Comparison of ENCODE assay signal across 18 mouse cellular contexts in genomic region chr5:64519036-64519435, GRCm38 (mm10).
DNase-seq lines count a peak whose midpoint lies in the region; ATAC-seq and TF ChIP-seq lines count a peak whose summit lies in the region.
"Had no signal": no experiment of that assay in that cellular context is flagged by ENCODE, and none has a peak within 500 bp of the region (broad histone marks: within the 10 kb centered on the region; RNA-seq: fewer than 3 reads in every experiment).

No protein-coding gene starts in this region.

- peak; percentile 67 for DNase-seq in kidney, adult 9 months
- DNase-seq in CD8-positive naive resting alpha-beta T cell, adult 2 months (ENCODE audit: low read depth in 2 of 2, low spot score in 2 of 2) = peak; percentile 58 to 67
- peak; percentile 30 for DNase-seq in induced T-regulatory cell, adult 2 months (ENCODE audit: low read depth)
- no peak for DNase-seq in MN1 (ENCODE audit: low spot score)
- DNase-seq in lung, postnatal 0 days (ENCODE audit: low spot score) = no peak
- DNase-seq: adrenal gland, postnatal 25 days; cerebellum, adult 2 months; gastrocnemius, postnatal 25 days had no signal

- WGBS in kidney, embryonic 14.5 days = 65% methylated on average over 7 of the region's 7 CpGs
- 53% methylated on average over 7 of the region's 7 CpGs for WGBS in lung, postnatal 0 days

- no peak overlapping the region for H3K4me3 ChIP-seq in kidney, embryonic 14.5 days (ENCODE audit: low read length)
- no peak overlapping the region for H3K4me3 ChIP-seq in lung, postnatal 0 days (ENCODE audit: low read depth, low read length)
- H3K4me3 ChIP-seq: embryonic facial prominence, embryonic 13.5 days; forebrain, embryonic 10.5 days; limb, embryonic 13.5 days; megakaryocyte, embryonic 14.5 days; neural tube, embryonic 12.5 days had no signal

- no peak overlapping the region for H3K9ac ChIP-seq in kidney, embryonic 14.5 days (ENCODE audit: low read depth, low read length)
- no peak overlapping the region for H3K9ac ChIP-seq in lung, postnatal 0 days (replicated peaks; ENCODE audit: low read depth)
- H3K9ac ChIP-seq: embryonic facial prominence, embryonic 13.5 days; hindbrain, embryonic 14.5 days; limb, embryonic 13.5 days; liver, embryonic 14.5 days; neural tube, embryonic 12.5 days had no signal

- no peaks in the 10 kb centered on the region for H3K4me1 ChIP-seq in kidney, embryonic 14.5 days (ENCODE audit: control insufficient read depth, insufficient read depth, low read length)
- H3K4me1 ChIP-seq in lung, postnatal 0 days (ENCODE audit: insufficient read depth, low read depth, low read length) = no peaks in the 10 kb centered on the region
- H3K4me1 ChIP-seq: neural tube, embryonic 12.5 days had no signal

- no peak for TF ChIP-seq CTCF in lung, postnatal 0 days (IDR thresholded peaks at IDR 0.05)

- no peaks in the 10 kb centered on the region for H3K36me3 ChIP-seq in kidney, embryonic 14.5 days (ENCODE audit: control insufficient read depth, insufficient read depth, low read length)
- no peaks in the 10 kb centered on the region for H3K36me3 ChIP-seq in lung, postnatal 0 days (ENCODE audit: insufficient read depth, low read length)
- H3K36me3 ChIP-seq: embryonic facial prominence, embryonic 13.5 days; forebrain, embryonic 10.5 days; limb, embryonic 13.5 days; neural tube, embryonic 12.5 days had no signal

- H3K4me2 ChIP-seq in kidney, embryonic 14.5 days (replicated peaks; ENCODE audit: low read depth, low read length) = no peak overlapping the region
- H3K4me2 ChIP-seq in lung, postnatal 0 days (replicated peaks; ENCODE audit: low read depth, low read length) = no peak overlapping the region
- H3K4me2 ChIP-seq: embryonic facial prominence, embryonic 13.5 days; heart, embryonic 11.5 days; hindbrain, embryonic 14.5 days; limb, embryonic 13.5 days; neural tube, embryonic 12.5 days had no signal

- ATAC-seq in kidney, embryonic 14.5 days (ENCODE audit: low FRiP score, low TSS enrichment) = no peak
- ATAC-seq in megakaryocyte-erythroid progenitor cell, adult 5-6 weeks (replicated peaks; ENCODE audit: low FRiP score, low TSS enrichment, poor library complexity, severe bottlenecking) = 0 out of 2 replicates have a peak, but pooled peaks have one; percentile 37
- no peak for ATAC-seq in lung, postnatal 0 days

- TF ChIP-seq EP300 in lung, postnatal 0 days (IDR thresholded peaks at IDR 0.05) = no peak

- H3K27me3 ChIP-seq in kidney, embryonic 14.5 days (ENCODE audit: control insufficient read depth, insufficient read depth, low read length) = no peaks in the 10 kb centered on the region
- H3K27me3 ChIP-seq in lung, postnatal 0 days (replicated peaks; ENCODE audit: insufficient read depth, low read length) = no peaks in the 10 kb centered on the region
- H3K27me3 ChIP-seq: embryonic facial prominence, embryonic 13.5 days; limb, embryonic 13.5 days; neural tube, embryonic 12.5 days had no signal

- H3K9me3 ChIP-seq in kidney, embryonic 14.5 days (ENCODE audit: control insufficient read depth, low read length) = no peaks in the 10 kb centered on the region
- H3K9me3 ChIP-seq in lung, postnatal 0 days (ENCODE audit: low read length) = no peaks in the 10 kb centered on the region
- H3K9me3 ChIP-seq: embryonic facial prominence, embryonic 13.5 days; forebrain, embryonic 10.5 days; limb, embryonic 13.5 days; neural tube, embryonic 12.5 days had no signal

- no peak overlapping the region for H3K27ac ChIP-seq in kidney, embryonic 14.5 days (ENCODE audit: low read depth, low read length)
- no peak overlapping the region for H3K27ac ChIP-seq in lung, postnatal 0 days (ENCODE audit: low read length)
- H3K27ac ChIP-seq: embryonic facial prominence, embryonic 13.5 days; hindbrain, embryonic 14.5 days; limb, embryonic 13.5 days; liver, embryonic 14.5 days; neural tube, embryonic 12.5 days had no signal

Comparison
In these comparisons a context has a peak if more than half of its experiments do, and no peak if none do; other contexts are left out.
1. DNase-seq: peak in kidney, adult 9 months (single experiment), CD8-positive naive resting alpha-beta T cell, adult 2 months (2 of 2) and induced T-regulatory cell, adult 2 months (single experiment); none in MN1 (single experiment) and lung, postnatal 0 days (single experiment).